Mouse (Mus musculus): ENCODE measurements around the gene Ncf4. TPM values are rescaled to one million over a fixed set of nuclear protein-coding genes. Genes with fewer than 3 reads are reported as not detected.

The Ncf4 gene
- polyA plus RNA-seq (2014; fragmentation: Illumina TruSeq; extraction: RNeasy Lipid Tissue Mini Kit (QIAGEN cat#74804)): not detected

GRCm38 (mm10) chr15:78244695-78245492, at the start of gene Ncf4:
Gene Ncf4, plus strand, starts transcription at chr15:78244801.

GRCm38 (mm10) chr15:78206312-78206711, 38.3 kb upstream of the Ncf4 start, which contains the start of gene Pvalb:
Gene Pvalb, minus strand, starts transcription at chr15:78206400.

DNA sequence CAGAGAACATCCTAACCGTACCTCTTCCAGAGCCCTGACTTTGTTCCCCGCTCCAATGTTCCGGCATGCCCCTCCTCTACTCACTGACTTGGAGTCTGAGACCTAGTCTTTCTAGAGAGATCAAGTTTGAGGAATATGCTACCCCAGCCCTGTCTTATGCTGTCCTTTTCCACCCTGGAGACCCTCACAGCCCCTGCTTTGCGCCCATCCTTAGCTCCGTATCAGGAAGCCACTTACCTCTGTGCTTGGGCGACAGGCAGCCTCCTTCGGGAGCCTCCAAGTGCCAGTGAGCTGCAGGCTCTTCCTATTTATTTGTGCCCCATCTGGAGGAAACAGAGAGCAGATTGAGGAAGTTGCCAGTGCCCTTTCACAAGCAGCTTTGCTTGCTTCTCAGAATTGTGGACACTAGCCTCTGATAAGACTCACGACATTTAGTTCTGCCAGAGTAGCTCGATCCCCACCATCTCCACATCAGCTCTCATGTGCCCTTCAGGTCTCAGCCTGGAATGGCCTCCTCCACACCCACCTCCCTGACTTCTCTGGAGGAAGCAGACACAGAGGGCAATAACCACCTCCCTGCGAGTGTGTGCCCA, 60.8 kb downstream of the Ncf4 start, which contains the start of gene Csf2rb2:
TSS of gene Csf2rb2 (minus strand) at position 381 of the 593 bp plus-strand sequence.

Other genes starting within 250 kb of the Ncf4 start
- gene Cacng2, start 124.8 kb upstream of the Ncf4 start, polyA plus RNA-seq (2014; fragmentation: Illumina TruSeq; extraction: RNeasy Lipid Tissue Mini Kit (QIAGEN cat#74804)): not detected
- 9.2 TPM for gene Ift27, start 70.7 kb upstream of the Ncf4 start, polyA plus RNA-seq (2014; fragmentation: Illumina TruSeq; extraction: RNeasy Lipid Tissue Mini Kit (QIAGEN cat#74804))
- not detected for gene Pvalb, start 38.4 kb upstream of the Ncf4 start, polyA plus RNA-seq (2014; fragmentation: Illumina TruSeq; extraction: RNeasy Lipid Tissue Mini Kit (QIAGEN cat#74804))
- 2.3 TPM for gene Csf2rb2, start 60.9 kb downstream of the Ncf4 start, polyA plus RNA-seq (2014; fragmentation: Illumina TruSeq; extraction: RNeasy Lipid Tissue Mini Kit (QIAGEN cat#74804))
- gene Csf2rb, start 81.0 kb downstream of the Ncf4 start, polyA plus RNA-seq (2014; fragmentation: Illumina TruSeq; extraction: RNeasy Lipid Tissue Mini Kit (QIAGEN cat#74804)): 1.7 TPM
- not detected for gene Tex33, start 151.1 kb downstream of the Ncf4 start, polyA plus RNA-seq (2014; fragmentation: Illumina TruSeq; extraction: RNeasy Lipid Tissue Mini Kit (QIAGEN cat#74804))
- 1.4 TPM for gene Tst, start 161.1 kb downstream of the Ncf4 start, polyA plus RNA-seq (2014; fragmentation: Illumina TruSeq; extraction: RNeasy Lipid Tissue Mini Kit (QIAGEN cat#74804))
- 1.5 TPM for gene Mpst, start 161.6 kb downstream of the Ncf4 start, polyA plus RNA-seq (2014; fragmentation: Illumina TruSeq; extraction: RNeasy Lipid Tissue Mini Kit (QIAGEN cat#74804))
- gene Kctd17, start 183.8 kb downstream of the Ncf4 start, polyA plus RNA-seq (2014; fragmentation: Illumina TruSeq; extraction: RNeasy Lipid Tissue Mini Kit (QIAGEN cat#74804)): 3.5 TPM
- gene Tmprss6, start 223.8 kb downstream of the Ncf4 start, polyA plus RNA-seq (2014; fragmentation: Illumina TruSeq; extraction: RNeasy Lipid Tissue Mini Kit (QIAGEN cat#74804)): not detected

Data from ovary, adult 10 weeks (tissue).